Mouse (Mus musculus) E14TG2a.4 (cell line): Measurements from ENCODE around the gene Zrsr2.

Source experiments
- H3K27me3 ChIP-seq: 2 replicates; pipeline ENCODE4 v1.6.1; 2014; ENCODE audit warnings: low read length, control low read depth; ENCODE audit not compliant: insufficient read depth
- H3K36me3 ChIP-seq: 2 replicates; pipeline ENCODE4 v1.6.1; 2014; ENCODE audit warnings: low read length, control low read depth; ENCODE audit not compliant: insufficient read depth
- H3K4me1 ChIP-seq: replicated peaks from 2 replicates; pipeline ENCODE4 v1.6.1; 2014; ENCODE audit warnings: low read depth, low read length, control low read depth
- H3K4me3 ChIP-seq: replicated peaks from 2 replicates; pipeline ENCODE4 v1.5.1; 2014; ENCODE audit warnings: mild to moderate bottlenecking, low read length
- H3K9me3 ChIP-seq: 2 replicates; pipeline ENCODE4 v1.6.1; 2014; ENCODE audit warnings: low read length, control low read depth
- CTCF ChIP-seq: conservative IDR thresholded peaks from 2 replicates; pipeline ENCODE4 v1.5.1; 2014; ENCODE audit warnings: low read length
- NANOG ChIP-seq: IDR thresholded peaks from 2 replicates; pipeline ENCODE4 v1.6.1; 2014; ENCODE audit warnings: borderline replicate concordance, low read length, mixed read lengths
- POU5F1 ChIP-seq: IDR thresholded peaks from 2 replicates; pipeline ENCODE4 v1.6.1; 2014; ENCODE audit warnings: low read length, borderline replicate concordance

The Zrsr2 gene

GRCm38 (mm10) chrX:163958467-163958875 lies at the start of gene Zrsr2:
Zrsr2 (minus strand) TSS chrX:163958661.
- no peak for TF ChIP-seq CTCF
- no peak for TF ChIP-seq NANOG
- TF ChIP-seq POU5F1 = no peak
- Histone ChIP-seq H3K9me3 (no peaks in the 10 kb centered on the region), H3K27me3 (no peaks in the 10 kb centered on the region), H3K36me3 (peaks cover 33% of the 10 kb centered on the region), H3K4me3 (peak within 1 kb of the TSS; percentile 86), H3K4me1 (peaks cover 14% of the 10 kb centered on the region)

- Histone ChIP-seq H3K9me3 (no peaks in the 10 kb centered on the region), H3K4me3 (no peak overlapping the region), H3K27me3 (no peaks in the 10 kb centered on the region), H3K36me3 (no peaks in the 10 kb centered on the region), H3K4me1 (no peaks in the 10 kb centered on the region)
- TF ChIP-seq POU5F1 = no peak
- TF ChIP-seq CTCF = no peak; the same call in 1 of the 2 replicates
Measured at GRCm38 (mm10) chrX:164004809-164005208, 46.3 kb upstream of the Zrsr2 start.

GRCm38 (mm10) chrX:163999848-164000247 lies 41.4 kb upstream of the Zrsr2 start:
- H3K9me3 ChIP-seq = no peaks in the 10 kb centered on the region
- H3K36me3 ChIP-seq = no peaks in the 10 kb centered on the region
- TF ChIP-seq CTCF = no peak
- no peak for TF ChIP-seq POU5F1
- TF ChIP-seq NANOG = no peak
- no peaks in the 10 kb centered on the region for H3K4me1 ChIP-seq
- no peaks in the 10 kb centered on the region for H3K27me3 ChIP-seq
- H3K4me3 ChIP-seq = no peak overlapping the region

GRCm38 (mm10) chrX:163996754-163997153 lies 38.3 kb upstream of the Zrsr2 start:
- no peaks in the 10 kb centered on the region for H3K9me3 ChIP-seq
- H3K36me3 ChIP-seq = no peaks in the 10 kb centered on the region
- H3K27me3 ChIP-seq = no peaks in the 10 kb centered on the region
- no peaks in the 10 kb centered on the region for H3K4me1 ChIP-seq
- TF ChIP-seq CTCF (no peak), NANOG (no peak), POU5F1 (no peak)
- H3K4me3 ChIP-seq = no peak overlapping the region

GRCm38 (mm10) chrX:163987718-163988374 lies 29.4 kb upstream of the Zrsr2 start:
- H3K4me3 ChIP-seq = no peak overlapping the region
- no peaks in the 10 kb centered on the region for H3K9me3 ChIP-seq
- no peaks in the 10 kb centered on the region for H3K4me1 ChIP-seq
- TF ChIP-seq POU5F1 = no peak
- TF ChIP-seq NANOG = no peak
- TF ChIP-seq CTCF = no peak
- H3K27me3 ChIP-seq = no peaks in the 10 kb centered on the region
- H3K36me3 ChIP-seq = no peaks in the 10 kb centered on the region

DNA sequence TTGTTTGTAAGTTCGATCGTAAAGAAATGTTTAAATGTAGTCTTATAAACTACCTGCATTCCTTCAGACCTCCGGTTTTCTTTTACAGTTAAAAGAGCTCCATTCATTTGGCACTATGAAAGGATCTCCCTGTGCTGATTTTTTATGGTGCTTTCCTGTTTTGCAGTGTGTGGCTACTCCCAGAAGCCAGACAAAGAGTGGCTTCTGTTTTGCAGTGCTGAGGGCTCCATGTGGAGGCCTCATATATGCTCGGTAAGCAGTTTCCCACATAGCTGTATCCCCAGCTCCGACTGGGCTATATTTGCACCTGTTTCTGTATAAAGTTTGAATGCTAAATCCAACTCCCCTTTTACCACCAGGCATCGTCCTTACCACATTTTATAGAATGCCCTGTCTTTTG lies 23.7 kb upstream of the Zrsr2 start:
- no peaks in the 10 kb centered on the region for H3K9me3 ChIP-seq
- H3K4me1 ChIP-seq = no peaks in the 10 kb centered on the region
- H3K27me3 ChIP-seq = no peaks in the 10 kb centered on the region
- TF ChIP-seq NANOG (no peak), CTCF (no peak), POU5F1 (no peak)
- no peak overlapping the region for H3K4me3 ChIP-seq
- no peaks in the 10 kb centered on the region for H3K36me3 ChIP-seq

- Histone ChIP-seq H3K27me3 (no peaks in the 10 kb centered on the region), H3K9me3 (no peaks in the 10 kb centered on the region), H3K36me3 (no peaks in the 10 kb centered on the region), H3K4me1 (no peaks in the 10 kb centered on the region), H3K4me3 (no peak overlapping the region)
- TF ChIP-seq POU5F1 (no peak), CTCF (peak; percentile 28)
Measured at GRCm38 (mm10) chrX:163981500-163981899, 23.0 kb upstream of the Zrsr2 start.

- no peak overlapping the region for H3K4me3 ChIP-seq
- TF ChIP-seq NANOG (no peak), CTCF (no peak), POU5F1 (no peak)
- no peaks in the 10 kb centered on the region for H3K27me3 ChIP-seq
- no peaks in the 10 kb centered on the region for H3K4me1 ChIP-seq
- no peaks in the 10 kb centered on the region for H3K9me3 ChIP-seq
- H3K36me3 ChIP-seq = no peaks in the 10 kb centered on the region
Measured at GRCm38 (mm10) chrX:163981092-163981491, 22.6 kb upstream of the Zrsr2 start.

DNA sequence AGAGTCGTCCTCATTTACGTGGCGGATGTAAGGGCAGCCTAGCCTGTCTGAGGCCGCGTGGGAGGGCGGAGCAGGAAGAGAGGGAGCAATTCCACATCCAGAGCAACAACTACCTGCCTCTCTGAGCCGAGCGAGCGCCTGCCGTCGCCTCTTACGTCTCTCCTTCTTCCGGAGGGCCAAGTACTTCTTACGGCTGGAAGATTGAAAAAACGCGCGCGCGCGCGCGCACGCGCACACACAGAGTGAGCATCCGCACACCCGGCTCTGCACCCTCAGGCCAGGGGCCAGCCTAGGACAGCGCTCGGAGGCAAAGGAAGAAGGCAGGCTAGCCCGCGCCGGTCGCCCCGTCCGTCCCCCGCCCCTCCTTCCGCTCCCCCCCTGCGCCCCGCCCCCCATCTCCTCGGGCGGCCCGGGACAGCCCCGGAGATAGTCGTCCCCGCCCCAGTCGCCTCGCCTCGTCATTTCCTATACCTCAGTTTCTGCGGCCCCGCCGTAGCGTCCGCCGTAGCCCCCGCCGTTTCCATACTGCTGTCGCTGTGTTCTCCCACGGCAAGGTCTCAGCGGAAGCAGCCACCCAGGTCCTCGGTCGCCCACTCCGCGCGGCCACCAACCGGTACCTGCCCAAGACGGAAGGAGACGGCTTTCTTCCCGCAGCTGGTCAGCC lies 526 bp downstream of the Zrsr2 start:
- peaks cover 14% of the 10 kb centered on the region for H3K4me1 ChIP-seq
- H3K36me3 ChIP-seq = peaks cover 38% of the 10 kb centered on the region
- TF ChIP-seq POU5F1 = no peak
- no peak for TF ChIP-seq CTCF
- TF ChIP-seq NANOG = no peak
- H3K9me3 ChIP-seq = no peaks in the 10 kb centered on the region
- peak overlapping the region; percentile 86 for H3K4me3 ChIP-seq
- no peaks in the 10 kb centered on the region for H3K27me3 ChIP-seq
